Mouse (Mus musculus) midbrain, embryonic 10.5 days (tissue): ENCODE data around the gene Gm16181. TPM values are rescaled to one million over a fixed set of nuclear protein-coding genes. Genes with fewer than 3 reads are reported as not detected.
A peak's percentile ranks its signal among the peaks of the same experiment; 100 is the strongest.
"Not testable (repeated sequence)": the region's sequence is repeated elsewhere in the genome, so short reads cannot be mapped to it uniquely, and the experiment has no call there.

Source experiments
- DNase-seq: peaks from one replicate; pipeline ENCODE4 v3.0.0-alpha.2; 2017; ENCODE audit warnings: low spot score
- H3K27ac ChIP-seq: fragments of 300-500 bp; sonication (generic); replicated peaks from 2 replicates; pipeline ENCODE4 v1.5.1; 2016; ENCODE audit warnings: mild to moderate bottlenecking
- H3K27me3 ChIP-seq: fragments of 300-500 bp; sonication (generic); 2 replicates; pipeline ENCODE4 v1.6.1; 2016; ENCODE audit warnings: low read depth, mild to moderate bottlenecking; ENCODE audit not compliant: poor library complexity, severe bottlenecking
- H3K36me3 ChIP-seq: fragments of 300-500 bp; sonication (generic); 2 replicates; pipeline ENCODE4 v1.6.1; 2016; ENCODE audit warnings: mild to moderate bottlenecking, moderate library complexity
- H3K4me1 ChIP-seq: fragments of 300-500 bp; sonication (generic); 2 replicates; pipeline ENCODE4 v1.6.1; 2016
- H3K4me3 ChIP-seq: fragments of 300-500 bp; sonication (generic); 2 replicates; pipeline ENCODE4 v1.5.1; 2016; ENCODE audit warnings: mild to moderate bottlenecking, moderate library complexity
- H3K9me3 ChIP-seq: fragments of 300-500 bp; sonication (generic); replicated peaks from 2 replicates; pipeline ENCODE4 v1.6.1; 2016; ENCODE audit warnings: mild to moderate bottlenecking
- WGBS: fragments of 180-500 bp; shearing (Covaris S2); methylation state at CpG from one replicate; pipeline ENCODE4 v1.1.7; 2016; 5-methylcytosine and 5-hydroxymethylcytosine counted together
- polyA plus RNA-seq: library from polyadenylated mRNA; unstranded; fragments of >200 nt; fragmentation: Nextera tagmentation; extraction: Ambion mirVana; gene quantifications from 2 replicates; pipeline ENCODE4 v1.2.1, GENCODE M21; 2016

The Gm16181 gene
- polyA plus RNA-seq, 1 experiment from 2014 or later, result 0.25 TPM

- H3K4me3 ChIP-seq, result no peak overlapping the region
- no peak for DNase-seq
- H3K9me3 ChIP-seq, result no peaks in the 10 kb centered on the region
- no peaks in the 10 kb centered on the region for H3K27me3 ChIP-seq
- no peak overlapping the region for H3K27ac ChIP-seq
- 92% methylated on average over 4 of the region's 4 CpGs for WGBS
- H3K4me1 ChIP-seq, result 0 out of 2 replicates have a peak, but pooled peaks cover 3% of the 10 kb centered on the region
- H3K36me3 ChIP-seq, result peaks cover 92% of the 10 kb centered on the region
Observed at GRCm38 (mm10) chr17:35224641-35225040, 4.0 kb downstream of the Gm16181 start.

- no peak for DNase-seq
- no peak overlapping the region for H3K4me3 ChIP-seq
- H3K4me1 ChIP-seq, result 0 out of 2 replicates have a peak, but pooled peaks cover under 1% of the 10 kb centered on the region
- H3K27me3 ChIP-seq, result no peaks in the 10 kb centered on the region
- WGBS, result 95% methylated on average over 5 of the region's 5 CpGs
- no peaks in the 10 kb centered on the region for H3K9me3 ChIP-seq
- H3K27ac ChIP-seq, result no peak overlapping the region
- H3K36me3 ChIP-seq, result peaks cover 91% of the 10 kb centered on the region
Observed at GRCm38 (mm10) chr17:35225456-35225855, 4.8 kb downstream of the Gm16181 start.

DNA sequence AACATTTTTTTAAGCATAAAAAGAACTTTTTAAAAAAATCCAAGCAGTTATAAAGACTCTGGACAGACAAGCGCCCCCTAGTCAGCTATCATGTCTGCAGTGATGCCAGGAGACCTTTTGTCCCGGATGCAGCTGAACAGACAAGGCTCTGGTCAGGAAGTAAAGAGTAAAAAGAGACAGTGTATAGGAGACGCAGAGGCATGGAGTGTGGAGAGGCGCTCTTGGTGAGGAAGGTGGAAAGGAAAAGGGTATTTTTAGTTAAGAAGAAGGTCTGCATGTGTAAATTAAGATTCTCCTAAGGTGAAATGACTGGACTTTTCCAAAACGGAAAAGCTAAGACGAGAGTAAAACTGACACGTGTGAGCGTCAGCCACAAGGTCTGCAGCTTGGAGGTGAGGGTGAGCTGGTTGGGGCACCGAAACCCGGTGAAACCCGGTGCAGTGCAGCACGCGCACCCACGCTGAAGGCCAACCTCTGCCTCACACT, 6.0 kb downstream of the Gm16181 start:
- WGBS, result 87% methylated on average over 14 of the region's 14 CpGs
- H3K27ac ChIP-seq, result no peak overlapping the region
- H3K36me3 ChIP-seq, result peaks cover 90% of the 10 kb centered on the region
- DNase-seq, result no peak
- no peaks in the 10 kb centered on the region; the same call in 1 of the 2 replicates for H3K4me1 ChIP-seq
- H3K9me3 ChIP-seq, result no peaks in the 10 kb centered on the region
- no peaks in the 10 kb centered on the region for H3K27me3 ChIP-seq
- H3K4me3 ChIP-seq, result no peak overlapping the region

GRCm38 (mm10) chr17:35231022-35231421, 10.4 kb downstream of the Gm16181 start:
- H3K27me3 ChIP-seq, result no peaks in the 10 kb centered on the region
- 92% methylated on average over 10 of the region's 10 CpGs for WGBS
- H3K27ac ChIP-seq, result no peak overlapping the region
- H3K4me3 ChIP-seq, result no peak overlapping the region
- no peaks in the 10 kb centered on the region for H3K9me3 ChIP-seq
- peaks cover 24% of the 10 kb centered on the region for H3K4me1 ChIP-seq
- no peak for DNase-seq
- peaks cover 68% of the 10 kb centered on the region for H3K36me3 ChIP-seq

DNA sequence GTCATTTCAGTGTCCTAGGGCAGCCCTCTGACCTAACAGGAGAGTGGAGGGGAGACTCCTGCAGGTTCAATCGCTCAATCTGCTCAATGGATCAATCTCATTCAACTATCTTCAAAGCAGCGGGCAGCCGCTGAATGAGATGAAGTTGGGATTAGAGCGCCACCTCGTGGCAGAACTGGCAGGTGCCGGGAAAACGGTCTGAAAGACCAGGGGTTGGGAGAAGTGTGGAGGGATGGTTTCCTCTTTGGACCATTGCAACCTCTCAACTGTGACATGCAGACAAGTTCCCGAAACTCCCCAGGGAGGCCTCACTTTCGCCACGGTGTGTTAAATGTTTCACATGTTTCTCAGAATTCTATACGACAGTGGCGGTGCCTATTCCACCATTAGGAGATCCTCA, 11.4 kb downstream of the Gm16181 start:
- DNase-seq, result peak; percentile 85
- WGBS, result 14% methylated on average over 12 of the region's 12 CpGs
- Histone ChIP-seq H3K4me1 (peaks cover 32% of the 10 kb centered on the region), H3K9me3 (no peaks in the 10 kb centered on the region), H3K4me3 (0 out of 2 replicates have a peak overlapping the region, but pooled peaks have one; percentile 30), H3K27ac (no peak overlapping the region), H3K36me3 (peaks cover 59% of the 10 kb centered on the region), H3K27me3 (no peaks in the 10 kb centered on the region)

DNA sequence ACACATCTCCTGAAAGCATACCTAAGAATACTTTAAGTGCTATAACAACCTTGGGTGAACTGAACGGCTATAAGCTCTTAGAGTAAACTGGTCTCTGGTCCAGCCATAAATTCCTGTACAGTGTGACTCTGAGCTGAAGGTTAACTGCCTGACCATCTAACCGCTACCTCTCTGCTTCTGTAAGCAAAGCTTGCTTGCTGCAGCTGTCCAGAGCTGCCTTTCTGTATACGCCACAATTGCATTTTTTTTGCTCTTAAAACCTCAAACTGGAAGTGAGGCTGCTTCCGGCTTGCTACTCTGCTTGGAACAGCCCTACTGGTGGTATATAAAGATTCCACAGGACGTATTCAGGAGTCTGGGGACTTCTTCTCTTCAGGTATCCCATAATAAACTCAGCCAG, 12.0 kb downstream of the Gm16181 start:
- 90% methylated on average over 5 of the region's 5 CpGs for WGBS
- no peak overlapping the region for H3K27ac ChIP-seq
- H3K4me1 ChIP-seq, result peaks cover 33% of the 10 kb centered on the region
- DNase-seq, result no peak
- no peaks in the 10 kb centered on the region for H3K27me3 ChIP-seq
- no peak overlapping the region for H3K4me3 ChIP-seq
- H3K36me3 ChIP-seq, result peaks cover 53% of the 10 kb centered on the region
- no peaks in the 10 kb centered on the region for H3K9me3 ChIP-seq

DNA sequence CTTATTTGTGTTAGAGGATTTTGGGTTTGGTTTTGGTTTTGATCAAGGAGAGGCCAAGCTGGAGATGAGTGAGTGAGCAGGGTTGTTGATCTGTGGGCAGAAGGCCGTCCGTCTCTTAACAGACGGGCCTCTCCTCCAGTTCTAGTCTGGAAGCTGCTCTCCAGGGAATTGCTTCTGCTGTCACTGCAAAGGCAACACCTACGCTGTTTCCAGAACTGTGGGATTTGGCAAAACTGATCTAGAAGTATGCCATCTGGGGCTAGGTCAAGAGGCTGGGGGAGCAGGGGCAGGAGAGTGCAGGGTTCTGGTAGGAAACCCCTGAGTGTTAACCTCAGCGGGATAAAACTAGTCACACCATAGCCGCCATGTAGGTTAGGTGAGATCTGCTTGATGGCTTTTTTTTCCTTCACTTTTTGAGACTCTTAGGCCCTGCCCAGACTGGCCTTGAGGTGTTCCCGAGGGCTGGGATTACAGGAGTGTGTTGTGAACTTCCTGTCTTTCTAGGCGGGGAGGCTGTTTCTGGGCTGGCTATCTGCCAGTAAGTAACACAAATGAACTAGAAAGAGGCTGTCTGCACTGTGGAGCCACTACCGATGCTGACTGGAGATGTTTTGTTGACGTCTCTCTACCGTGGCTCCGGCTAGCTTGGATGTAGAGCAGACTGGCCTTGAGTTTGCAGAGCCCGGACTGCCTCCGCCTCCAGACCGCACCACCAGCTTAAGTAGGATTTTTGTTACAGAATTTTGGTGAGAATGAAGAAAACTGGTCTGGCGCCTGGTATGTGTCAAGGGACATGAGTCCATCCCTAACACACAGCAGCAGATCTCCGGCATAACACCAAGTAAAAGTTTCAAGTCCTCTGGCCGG, 12.7 kb downstream of the Gm16181 start, which contains the start of gene Atp6v1g2:
TSS of gene Atp6v1g2 (plus strand) at position 547 of the 867 bp plus-strand sequence.
- H3K4me3 ChIP-seq, result peak within 1 kb of the TSS; percentile 78
- 89% methylated on average over 18 of the region's 18 CpGs for WGBS
- peaks cover 46% of the 10 kb centered on the region for H3K36me3 ChIP-seq
- no peaks in the 10 kb centered on the region for H3K27me3 ChIP-seq
- peak within 1 kb of the TSS; percentile 96 for H3K27ac ChIP-seq
- H3K4me1 ChIP-seq, result peaks cover 33% of the 10 kb centered on the region
- H3K9me3 ChIP-seq, result no peaks in the 10 kb centered on the region
- DNase-seq, result no peak

DNA sequence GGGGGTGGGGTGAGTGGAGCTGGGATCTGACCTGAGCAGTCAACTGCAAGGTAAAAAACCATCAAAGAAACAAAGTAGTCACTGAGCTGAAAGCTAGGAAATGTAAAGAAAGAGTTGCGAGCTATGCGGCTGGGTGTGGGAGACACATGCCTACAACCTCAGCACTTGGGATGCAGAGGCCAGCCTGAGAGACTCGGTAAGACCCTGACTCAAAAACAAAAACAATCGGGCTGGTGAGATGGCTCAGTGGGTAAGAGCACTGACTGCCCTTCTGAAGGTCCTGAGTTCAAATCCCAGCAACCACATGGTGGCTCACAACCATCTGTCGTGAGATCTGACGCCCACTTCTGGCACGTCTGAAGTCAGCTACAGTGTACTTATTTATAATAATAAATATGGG, 13.5 kb downstream of the Gm16181 start:
- peaks cover 38% of the 10 kb centered on the region for H3K36me3 ChIP-seq
- H3K4me1 ChIP-seq, result peaks cover 33% of the 10 kb centered on the region
- not testable (repeated sequence) for H3K27me3 ChIP-seq, H3K27ac ChIP-seq, H3K9me3 ChIP-seq, DNase-seq
- whole genome bisulfite sequencing, result 88% methylated on average over 7 of the region's 7 CpGs
- H3K4me3 ChIP-seq, result peak overlapping the region; percentile 78

DNA sequence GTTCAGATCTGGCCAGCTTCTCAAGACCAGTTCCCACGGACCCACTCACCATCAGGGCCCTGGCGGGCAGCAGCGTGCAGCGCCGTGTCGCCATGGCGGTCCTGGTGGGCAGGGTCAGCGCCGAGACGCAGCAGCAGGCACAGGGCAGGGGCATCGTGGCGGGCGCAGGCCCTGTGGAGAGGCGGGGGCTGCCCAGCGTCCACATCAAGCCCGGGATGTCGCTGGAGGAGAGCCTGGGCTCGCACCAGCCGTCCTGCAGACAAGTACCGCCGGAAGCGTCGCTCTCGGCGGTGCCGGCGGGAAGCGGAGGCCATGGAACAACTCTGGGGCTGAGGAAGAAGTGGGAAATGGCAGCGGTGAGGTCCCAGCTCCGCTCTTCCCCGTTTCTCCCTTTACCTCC, 14.3 kb downstream of the Gm16181 start:
- Histone ChIP-seq H3K4me3 (peak overlapping the region; percentile 78), H3K27ac (peak overlapping the region; percentile 96), H3K4me1 (peaks cover 33% of the 10 kb centered on the region), H3K27me3 (no peaks in the 10 kb centered on the region), H3K9me3 (no peaks in the 10 kb centered on the region), H3K36me3 (peaks cover 30% of the 10 kb centered on the region)
- peak; percentile 60 for DNase-seq
- 14% methylated on average over 31 of the region's 31 CpGs for WGBS

- H3K4me1 ChIP-seq, result peaks cover 42% of the 10 kb centered on the region
- peak within 1 kb of the TSS; percentile 96 for H3K27ac ChIP-seq
Observed at GRCm38 (mm10) chr17:35235614-35236389, 15.2 kb downstream of the Gm16181 start, which contains the start of gene Nfkbil1. TSS of gene Nfkbil1 (minus strand) at chr17:35235792.

DNA sequence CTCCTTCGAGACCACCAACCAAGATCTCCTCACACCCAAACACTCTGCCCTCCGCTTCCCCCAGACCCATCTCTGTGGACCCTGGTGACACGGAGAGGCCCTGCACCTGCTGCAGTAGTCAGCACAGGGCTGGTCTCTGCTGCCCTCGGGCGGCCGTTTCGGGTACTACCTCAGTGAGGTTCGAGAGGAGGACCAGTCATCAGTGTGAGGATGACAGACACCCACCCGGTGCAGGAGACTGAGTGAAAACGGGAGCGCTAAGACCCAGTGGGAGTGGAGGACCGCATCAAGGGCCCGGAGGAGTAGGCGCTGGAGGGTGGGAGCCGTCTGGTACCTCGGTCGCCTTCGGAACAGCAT, 15.7 kb downstream of the Gm16181 start:
- WGBS, result 2% methylated on average over 18 of the region's 18 CpGs
- H3K36me3 ChIP-seq, result peaks cover 16% of the 10 kb centered on the region
- no peaks in the 10 kb centered on the region for H3K9me3 ChIP-seq
- no peaks in the 10 kb centered on the region for H3K27me3 ChIP-seq
- peak; percentile 96 for DNase-seq
- H3K4me1 ChIP-seq, result peaks cover 45% of the 10 kb centered on the region
- H3K4me3 ChIP-seq, result peak overlapping the region; percentile 78
- peak overlapping the region; percentile 96 for H3K27ac ChIP-seq

More at GRCm38 (mm10) chr17:35235614-35236389, 15.2 kb downstream of the Gm16181 start, which contains the start of gene Nfkbil1:
- Histone ChIP-seq H3K4me3 (peak within 1 kb of the TSS; percentile 78), H3K9me3 (no peaks in the 10 kb centered on the region), H3K27me3 (no peaks in the 10 kb centered on the region), H3K36me3 (peaks cover 22% of the 10 kb centered on the region)
- WGBS, result under 1% methylated on average over 35 of the region's 35 CpGs
- DNase-seq, result peak; percentile 90

DNA sequence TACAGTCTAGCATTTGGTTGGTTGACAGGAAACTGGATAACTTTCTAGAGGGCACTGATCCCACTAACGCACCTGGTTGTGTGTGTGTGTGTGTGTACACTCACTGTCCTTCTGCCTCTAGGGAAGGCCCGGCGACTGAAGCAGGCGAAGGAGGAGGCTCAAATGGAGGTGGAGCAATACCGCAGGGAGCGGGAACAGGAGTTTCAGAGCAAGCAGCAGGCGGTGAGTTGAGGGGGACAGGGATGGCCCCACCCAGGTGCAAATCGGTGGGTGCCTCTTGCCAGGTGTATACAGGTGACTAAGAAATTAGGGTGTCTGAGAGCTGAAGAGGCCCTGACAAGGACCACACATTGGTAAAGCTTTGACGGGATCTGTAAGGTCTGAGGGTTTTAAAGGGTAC, 16.4 kb downstream of the Gm16181 start:
- Histone ChIP-seq H3K27ac (no peak overlapping the region), H3K4me3 (peak overlapping the region; percentile 78; the same call in 1 of the 2 replicates), H3K4me1 (peaks cover 41% of the 10 kb centered on the region), H3K9me3 (no peaks in the 10 kb centered on the region), H3K27me3 (no peaks in the 10 kb centered on the region), H3K36me3 (peaks cover 15% of the 10 kb centered on the region)
- 79% methylated on average over 9 of the region's 9 CpGs for WGBS
- DNase-seq, result no peak
